23 mouse cellular contexts compared by ENCODE assay signal in the genomic region with DNA sequence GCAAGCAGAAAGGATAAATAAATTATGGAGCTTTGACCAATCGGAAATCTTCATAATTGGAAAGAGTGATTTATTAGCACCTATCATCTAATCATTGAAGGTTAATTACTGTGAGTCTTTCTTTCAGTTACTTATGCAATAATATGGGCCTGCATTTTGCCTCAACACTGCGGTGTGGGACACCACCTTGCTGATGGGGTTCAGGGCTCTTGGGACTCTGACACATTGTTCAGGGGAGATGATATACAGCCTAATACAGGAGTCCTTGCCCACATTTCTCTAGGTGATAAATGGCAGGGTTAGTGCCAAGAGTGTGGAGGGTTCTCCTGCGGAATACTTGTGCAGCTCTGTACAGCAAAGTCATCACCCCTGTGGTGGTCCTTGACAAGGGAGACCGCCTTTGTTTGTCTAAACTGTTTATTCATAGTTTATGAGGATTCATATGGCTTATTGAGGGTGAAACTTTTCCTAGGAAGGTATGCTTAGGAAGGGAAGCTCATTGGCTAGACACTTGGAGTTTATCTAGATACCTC.
"Had no signal": no experiment of that assay in that cellular context is flagged by ENCODE, and none has a peak within 500 bp of the region (broad histone marks: within the 10 kb centered on the region; RNA-seq: fewer than 3 reads in every experiment).

No protein-coding gene starts in this region.

- H3K27ac ChIP-seq: liver, embryonic 13.5 days; liver, embryonic 15.5 days; lung, embryonic 15.5 days; macrophage; midbrain, embryonic 10.5 days; midbrain, embryonic 13.5 days; neural tube, embryonic 13.5 days had no signal

- DNase-seq: liver, embryonic 13.5 days; liver, postnatal 0 days; lung, adult 2 months; lung, postnatal 14 days; lung, postnatal 36 days; retina, postnatal 1 day; right cerebral cortex, adult 18-20 months; right cerebral cortex, postnatal 25 days; right cerebral cortex, postnatal 4 days; spleen, adult 18-20 months; thymus, adult 18-20 months; thymus, postnatal 14 days; thymus, postnatal 36 days had no signal

- H3K9ac ChIP-seq: liver, embryonic 13.5 days; liver, embryonic 15.5 days; liver, postnatal 0 days; lung, embryonic 15.5 days; midbrain, embryonic 13.5 days; neural tube, embryonic 13.5 days had no signal

- H3K4me1 ChIP-seq: liver, embryonic 13.5 days; liver, embryonic 15.5 days; lung, embryonic 15.5 days; megakaryocyte, embryonic 14.5 days; midbrain, embryonic 10.5 days; midbrain, embryonic 13.5 days; neural tube, embryonic 13.5 days had no signal

- H3K27me3 ChIP-seq: liver, embryonic 13.5 days; liver, embryonic 15.5 days; lung, embryonic 15.5 days; megakaryocyte, embryonic 14.5 days; midbrain, embryonic 13.5 days; neural tube, embryonic 13.5 days had no signal

- H3K9me3 ChIP-seq: liver, embryonic 13.5 days; liver, embryonic 15.5 days; lung, embryonic 15.5 days; megakaryocyte, embryonic 14.5 days; midbrain, embryonic 10.5 days; midbrain, embryonic 13.5 days; neural tube, embryonic 13.5 days had no signal

- ATAC-seq: liver, postnatal 0 days; lung, postnatal 0 days; midbrain, embryonic 13.5 days; midbrain, embryonic 16.5 days had no signal

- H3K4me2 ChIP-seq: liver, embryonic 13.5 days; liver, embryonic 15.5 days; lung, embryonic 15.5 days; midbrain, embryonic 13.5 days; neural tube, embryonic 13.5 days had no signal

- H3K4me3 ChIP-seq: liver, embryonic 13.5 days; liver, embryonic 15.5 days; lung, embryonic 15.5 days; megakaryocyte, embryonic 14.5 days; midbrain, embryonic 10.5 days; midbrain, embryonic 13.5 days; myocyte; neural tube, embryonic 13.5 days had no signal

- H3K36me3 ChIP-seq: liver, embryonic 13.5 days; liver, embryonic 15.5 days; lung, embryonic 15.5 days; midbrain, embryonic 10.5 days; midbrain, embryonic 13.5 days; neural tube, embryonic 13.5 days had no signal
